Mouse (Mus musculus): ENCODE data around the gene Abca3. TPM values are rescaled to one million over a fixed set of nuclear protein-coding genes. Genes with fewer than 3 reads are reported as not detected.
"Not testable (repeated sequence)": the region's sequence is repeated elsewhere in the genome, so short reads cannot be mapped to it uniquely, and the experiment has no call there.

Abca3 gene
- polyA plus RNA-seq, 1 experiment, result 32.6 TPM

GRCm38 (mm10) chr17:24416051-24416652 is 64.4 kb downstream of the Abca3 start:
- 80% methylated on average over 3 of the region's 3 CpGs for WGBS

GRCm38 (mm10) chr17:24423114-24423513 is 71.4 kb downstream of the Abca3 start:
- 96% methylated on average over 4 of the region's 4 CpGs for WGBS
- no peak overlapping the region for H3K4me3 ChIP-seq (ENCODE audit: extremely low read depth, insufficient read depth, insufficient read length)

More at GRCm38 (mm10) chr17:24416051-24416652, 64.4 kb downstream of the Abca3 start:
- Histone ChIP-seq H3K36me3 (ENCODE audit: control insufficient read depth, insufficient read depth, low read length) (peaks cover 18% of the 10 kb centered on the region), H3K27me3 (ENCODE audit: control insufficient read depth, insufficient read depth, low read length) (no peaks in the 10 kb centered on the region), H3K27ac (ENCODE audit: insufficient read depth, low read length) (no peak overlapping the region), H3K4me1 (ENCODE audit: control insufficient read depth, insufficient read depth, insufficient read length) (peaks cover 3% of the 10 kb centered on the region; the same call in 1 of the 2 replicates), H3K4me3 (ENCODE audit: extremely low read depth, insufficient read depth, insufficient read length) (no peak overlapping the region)
- DNase-seq (ENCODE audit: low read depth in 1 of 2, low spot score in 2 of 2), result no peak
- TF ChIP-seq POLR2A (IDR thresholded peaks at IDR 0.05; ENCODE audit: low read depth, low read length) (no peak), CTCF (IDR thresholded peaks at IDR 0.05; ENCODE audit: extremely low read depth, insufficient read depth, insufficient read length, insufficient replicate concordance) (no peak)

GRCm38 (mm10) chr17:24424489-24424888 is 72.7 kb downstream of the Abca3 start:
- Histone ChIP-seq H3K4me1 (ENCODE audit: control insufficient read depth, insufficient read depth, insufficient read length) (peaks cover 4% of the 10 kb centered on the region; the same call in 1 of the 2 replicates), H3K27ac (ENCODE audit: insufficient read depth, low read length) (no peak overlapping the region), H3K4me3 (ENCODE audit: extremely low read depth, insufficient read depth, insufficient read length) (no peak overlapping the region), H3K27me3 (ENCODE audit: control insufficient read depth, insufficient read depth, low read length) (no peaks in the 10 kb centered on the region), H3K36me3 (ENCODE audit: control insufficient read depth, insufficient read depth, low read length) (peaks cover 35% of the 10 kb centered on the region)
- no peak for TF ChIP-seq POLR2A (IDR thresholded peaks at IDR 0.05; ENCODE audit: low read depth, low read length)
- no peak for TF ChIP-seq CTCF (IDR thresholded peaks at IDR 0.05; ENCODE audit: extremely low read depth, insufficient read depth, insufficient read length, insufficient replicate concordance)
- WGBS, result 91% methylated on average over 5 of the region's 5 CpGs
- DNase-seq (ENCODE audit: low read depth in 1 of 2, low spot score in 2 of 2), result no peak

More at GRCm38 (mm10) chr17:24423114-24423513, 71.4 kb downstream of the Abca3 start:
- H3K27me3 ChIP-seq (ENCODE audit: control insufficient read depth, insufficient read depth, low read length), result no peaks in the 10 kb centered on the region
- peaks cover 4% of the 10 kb centered on the region; the same call in 1 of the 2 replicates for H3K4me1 ChIP-seq (ENCODE audit: control insufficient read depth, insufficient read depth, insufficient read length)
- no peak overlapping the region for H3K27ac ChIP-seq (ENCODE audit: insufficient read depth, low read length)
- no peak for DNase-seq (ENCODE audit: low read depth in 1 of 2, low spot score in 2 of 2)
- peaks cover 40% of the 10 kb centered on the region for H3K36me3 ChIP-seq (ENCODE audit: control insufficient read depth, insufficient read depth, low read length)
- no peak for TF ChIP-seq POLR2A (IDR thresholded peaks at IDR 0.05; ENCODE audit: low read depth, low read length)
- TF ChIP-seq CTCF (IDR thresholded peaks at IDR 0.05; ENCODE audit: extremely low read depth, insufficient read depth, insufficient read length, insufficient replicate concordance), result no peak

GRCm38 (mm10) chr17:24425326-24425725 is 73.6 kb downstream of the Abca3 start:
- H3K27ac ChIP-seq (ENCODE audit: insufficient read depth, low read length); H3K4me1 ChIP-seq (ENCODE audit: control insufficient read depth, insufficient read depth, insufficient read length); H3K4me3 ChIP-seq (ENCODE audit: extremely low read depth, insufficient read depth, insufficient read length); DNase-seq (ENCODE audit: low read depth in 1 of 2, low spot score in 2 of 2); H3K27me3 ChIP-seq (ENCODE audit: control insufficient read depth, insufficient read depth, low read length): not testable (repeated sequence)
- 89% methylated on average over 6 of the region's 8 CpGs for WGBS
- H3K36me3 ChIP-seq (ENCODE audit: control insufficient read depth, insufficient read depth, low read length), result peaks cover 28% of the 10 kb centered on the region

- Histone ChIP-seq H3K4me1 (ENCODE audit: control insufficient read depth, insufficient read depth, insufficient read length) (peaks cover 4% of the 10 kb centered on the region; the same call in 1 of the 2 replicates), H3K27me3 (ENCODE audit: control insufficient read depth, insufficient read depth, low read length) (no peaks in the 10 kb centered on the region), H3K36me3 (ENCODE audit: control insufficient read depth, insufficient read depth, low read length) (peaks cover 25% of the 10 kb centered on the region), H3K27ac (ENCODE audit: insufficient read depth, low read length) (no peak overlapping the region), H3K4me3 (ENCODE audit: extremely low read depth, insufficient read depth, insufficient read length) (no peak overlapping the region)
- no peak for DNase-seq (ENCODE audit: low read depth in 1 of 2, low spot score in 2 of 2)
- WGBS, result 91% methylated on average over 7 of the region's 7 CpGs
- TF ChIP-seq CTCF (IDR thresholded peaks at IDR 0.05; ENCODE audit: extremely low read depth, insufficient read depth, insufficient read length, insufficient replicate concordance) (no peak), POLR2A (IDR thresholded peaks at IDR 0.05; ENCODE audit: low read depth, low read length) (no peak)
Observed at GRCm38 (mm10) chr17:24425905-24426304, 74.2 kb downstream of the Abca3 start.

GRCm38 (mm10) chr17:24426471-24427169 is 74.9 kb downstream of the Abca3 start, which contains the start of gene Eci1:
TSS of gene Eci1 (plus strand) at chr17:24426641.
- Histone ChIP-seq H3K27me3 (ENCODE audit: control insufficient read depth, insufficient read depth, low read length) (no peaks in the 10 kb centered on the region), H3K4me1 (ENCODE audit: control insufficient read depth, insufficient read depth, insufficient read length) (peaks cover 4% of the 10 kb centered on the region; the same call in 1 of the 2 replicates), H3K4me3 (ENCODE audit: extremely low read depth, insufficient read depth, insufficient read length) (peak within 1 kb of the TSS; percentile 78), H3K27ac (ENCODE audit: insufficient read depth, low read length) (peak within 1 kb of the TSS; percentile 88), H3K36me3 (ENCODE audit: control insufficient read depth, insufficient read depth, low read length) (peaks cover 20% of the 10 kb centered on the region)
- WGBS, result 1% methylated on average over 48 of the region's 48 CpGs
- TF ChIP-seq CTCF (IDR thresholded peaks at IDR 0.05; ENCODE audit: extremely low read depth, insufficient read depth, insufficient read length, insufficient replicate concordance), result no peak
- peak; percentile 77 for TF ChIP-seq POLR2A (IDR thresholded peaks at IDR 0.05; ENCODE audit: low read depth, low read length)
- DNase-seq (ENCODE audit: low read depth in 1 of 2, low spot score in 2 of 2), result peak; percentile 45 to 90

- no peak overlapping the region for H3K27ac ChIP-seq (ENCODE audit: insufficient read depth, low read length)
- TF ChIP-seq CTCF (IDR thresholded peaks at IDR 0.05; ENCODE audit: extremely low read depth, insufficient read depth, insufficient read length, insufficient replicate concordance) (no peak), POLR2A (IDR thresholded peaks at IDR 0.05; ENCODE audit: low read depth, low read length) (no peak)
- WGBS, result 11% methylated on average over 8 of the region's 8 CpGs
- peak overlapping the region; percentile 78 for H3K4me3 ChIP-seq (ENCODE audit: extremely low read depth, insufficient read depth, insufficient read length)
- H3K27me3 ChIP-seq (ENCODE audit: control insufficient read depth, insufficient read depth, low read length), result no peaks in the 10 kb centered on the region
- H3K36me3 ChIP-seq (ENCODE audit: control insufficient read depth, insufficient read depth, low read length), result peaks cover 17% of the 10 kb centered on the region
- peaks cover 4% of the 10 kb centered on the region; the same call in 1 of the 2 replicates for H3K4me1 ChIP-seq (ENCODE audit: control insufficient read depth, insufficient read depth, insufficient read length)
- DNase-seq (ENCODE audit: low read depth in 1 of 2, low spot score in 2 of 2), result no peak
Observed at GRCm38 (mm10) chr17:24427170-24427557, 75.4 kb downstream of the Abca3 start.
